Mouse (Mus musculus): ENCODE measurements at regions not wholly inside any gene's neighbourhood (a gene's known extent, or its start where the extent isn't known, plus 50 kb on each side); places are given as distances from the start of the nearest gene placed in this dataset.
"Not testable (repeated sequence)": the region's sequence is repeated elsewhere in the genome, so short reads cannot be mapped to it uniquely, and the experiment has no call there.

- ATAC-seq = no peak
Observed at GRCm38 (mm10) chr6:61042667-61043523, 118.1 kb downstream of the Mmrn1 start.

GRCm38 (mm10) chr6:61043524-61044450 lies 119.0 kb downstream of the Mmrn1 start:
- no peak for ATAC-seq

DNA sequence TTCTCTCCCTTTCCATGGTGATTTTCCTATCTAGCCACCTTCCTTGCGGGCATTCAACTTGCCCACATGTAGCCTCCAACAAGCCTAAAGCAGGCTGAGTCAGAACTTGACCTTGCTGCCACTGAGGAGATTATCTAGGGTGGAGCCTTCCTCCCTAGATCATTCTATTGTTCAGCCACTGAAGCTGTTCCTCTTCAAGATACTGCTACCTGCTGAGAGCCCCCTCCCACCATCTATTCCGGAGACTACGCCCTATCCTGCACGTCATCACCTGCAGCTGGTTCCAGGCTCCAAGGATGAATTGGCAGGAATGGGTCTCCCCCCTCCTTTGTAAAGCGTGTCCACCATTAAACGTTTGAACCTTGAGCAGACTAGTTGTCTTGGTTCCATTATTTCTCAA lies 122.9 kb downstream of the Mmrn1 start:
- not testable (repeated sequence) for ATAC-seq

DNA sequence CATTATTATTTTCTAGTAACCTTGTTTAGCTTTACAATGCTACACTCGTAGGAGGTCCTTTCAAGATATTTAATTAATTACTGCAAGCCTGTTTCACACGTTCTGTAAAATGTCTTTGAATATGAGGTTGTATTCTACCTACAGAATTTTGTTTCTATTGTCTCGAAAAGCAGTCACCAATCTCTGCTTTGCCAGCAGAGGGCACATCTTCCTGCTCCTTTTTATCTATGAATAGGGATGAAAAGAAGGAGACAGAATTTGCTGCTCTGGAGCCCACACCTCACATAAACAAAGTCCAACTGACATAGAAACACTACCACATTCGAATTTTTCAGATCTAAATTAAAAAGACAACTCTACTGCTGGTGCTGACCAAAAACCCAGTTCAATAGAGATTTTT lies 117.0 kb upstream of the Ccser1 start:
- no peak for ATAC-seq

DNA sequence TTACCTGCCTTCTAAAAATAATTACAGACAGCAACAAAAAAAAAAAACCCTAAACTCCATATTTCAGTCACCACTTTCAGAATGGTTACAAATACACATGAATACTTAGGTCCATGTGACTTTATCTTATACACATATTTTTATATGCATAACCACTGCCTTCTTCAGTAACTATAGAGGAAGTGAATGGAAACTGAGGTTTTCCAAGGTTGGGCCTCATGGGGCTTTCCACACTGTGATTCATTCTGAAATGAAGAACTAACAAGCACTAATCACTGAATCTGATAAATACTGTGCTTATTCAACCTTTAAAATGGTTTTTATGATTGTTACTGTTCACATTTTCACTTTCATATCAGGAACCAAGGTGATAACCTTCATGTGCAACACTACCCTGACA lies 114.4 kb upstream of the Ccser1 start:
- peak; percentile 58 for ATAC-seq

DNA sequence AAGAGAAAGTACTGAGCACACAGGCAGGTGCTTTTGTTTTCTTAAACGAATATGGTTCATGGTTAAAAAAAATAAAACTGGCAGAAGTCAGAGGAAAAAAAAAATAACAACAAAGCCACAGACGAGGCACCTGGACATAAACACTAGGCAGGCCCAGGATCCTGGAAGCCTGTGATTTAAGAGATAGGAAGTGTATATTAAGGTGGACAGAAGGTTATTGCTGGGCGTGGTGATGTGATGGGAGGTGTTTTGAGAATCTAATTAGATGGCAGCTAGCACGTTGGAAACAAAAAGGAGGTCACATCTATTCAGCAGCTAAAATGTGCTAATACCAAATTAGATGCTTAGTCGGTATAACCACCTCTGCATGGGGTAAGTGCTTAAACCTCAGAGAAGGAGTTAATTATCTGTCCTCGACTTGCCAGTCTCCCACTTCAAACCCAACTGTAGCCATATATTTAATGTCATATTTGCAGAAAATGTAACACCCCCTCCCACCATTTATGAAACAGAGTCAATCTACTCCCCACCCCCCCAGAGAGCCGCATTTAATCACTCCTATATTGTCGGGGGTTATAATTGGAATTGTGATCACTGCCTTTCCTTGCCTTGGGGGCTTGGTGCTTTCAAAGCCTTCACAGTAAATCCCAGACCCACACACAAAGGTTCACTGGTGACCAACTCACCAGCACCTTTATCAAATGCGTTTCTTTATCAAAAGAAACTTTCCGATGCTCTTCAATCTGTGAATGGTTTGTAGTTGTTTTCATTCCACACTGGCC lies 113.4 kb upstream of the Ccser1 start:
- ATAC-seq = no peak

DNA sequence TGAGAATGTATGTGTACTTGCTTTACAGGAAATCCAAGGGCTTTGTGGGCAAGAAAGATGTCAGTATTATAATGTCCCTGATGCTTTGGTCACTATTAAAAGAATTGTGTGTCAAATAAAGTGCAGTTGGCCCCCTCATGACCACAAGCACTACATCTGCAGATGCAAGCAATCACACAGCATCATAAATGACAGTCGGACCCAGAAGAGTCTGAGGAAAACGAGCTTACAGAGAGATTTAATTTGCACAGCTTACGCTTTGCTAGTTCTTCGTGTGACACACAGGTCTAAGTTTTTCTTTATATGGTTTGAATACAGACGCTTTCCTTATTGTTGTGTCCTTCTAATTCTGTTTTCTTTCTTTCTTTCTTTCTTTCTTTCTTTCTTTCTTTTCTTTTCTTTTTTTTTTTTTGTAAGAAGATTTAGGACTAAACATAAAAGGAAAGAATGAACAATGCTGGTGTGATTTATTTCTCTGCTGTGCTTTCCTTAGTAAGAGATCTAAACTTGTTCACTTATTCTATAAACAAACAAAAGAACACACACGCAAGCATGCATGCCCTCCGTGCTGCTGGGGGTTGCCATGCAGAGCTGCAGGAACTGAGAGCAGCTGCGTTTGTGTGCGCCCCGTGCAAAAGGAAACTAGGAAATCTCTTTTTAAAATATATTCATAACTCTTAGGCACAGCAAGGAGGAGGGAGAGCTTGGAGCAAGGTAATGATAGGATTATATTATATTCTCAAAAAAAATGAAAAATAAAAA lies 112.6 kb upstream of the Ccser1 start:
- ATAC-seq = no peak

GRCm38 (mm10) chr6:61068117-61068489 lies 112.0 kb upstream of the Ccser1 start:
- ATAC-seq = no peak

DNA sequence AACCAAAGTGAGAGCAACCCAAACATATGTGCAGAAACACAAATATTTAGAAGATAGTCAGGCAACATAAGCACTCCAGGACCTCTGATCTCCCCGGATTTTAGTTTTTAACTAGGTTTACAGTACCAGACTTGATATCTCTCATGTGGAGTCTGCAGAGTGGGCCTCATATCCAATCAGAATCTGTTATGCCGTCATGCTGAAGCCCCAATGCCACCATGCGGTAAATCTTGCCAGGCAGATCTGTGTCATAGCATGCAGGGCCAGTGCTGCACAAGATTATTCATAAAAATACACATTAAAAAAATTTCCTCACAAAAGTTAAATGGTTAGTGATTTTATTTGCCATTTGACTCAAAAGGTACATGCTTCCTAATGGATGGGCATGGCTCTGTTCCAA lies 106.9 kb upstream of the Ccser1 start:
- no peak for ATAC-seq

DNA sequence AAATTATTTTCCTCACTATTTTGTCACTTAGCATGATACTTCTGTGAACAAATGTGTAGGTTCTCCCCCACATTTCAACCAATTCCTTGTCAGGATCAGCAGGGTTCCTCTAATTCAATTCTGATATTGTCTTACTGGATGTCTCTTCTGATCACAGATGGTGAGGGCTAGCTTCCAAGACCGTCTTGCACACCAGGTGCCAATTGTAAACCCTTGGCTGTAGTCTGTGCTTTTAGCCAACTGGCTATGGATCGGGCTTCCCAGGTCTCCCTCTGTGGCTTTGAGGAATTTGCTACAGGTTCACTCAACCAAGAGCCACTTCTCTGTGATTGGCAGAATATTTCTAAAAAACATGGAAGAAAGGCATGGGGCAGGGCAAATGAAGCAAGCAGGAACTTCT lies 106.3 kb upstream of the Ccser1 start:
- ATAC-seq = no peak

DNA sequence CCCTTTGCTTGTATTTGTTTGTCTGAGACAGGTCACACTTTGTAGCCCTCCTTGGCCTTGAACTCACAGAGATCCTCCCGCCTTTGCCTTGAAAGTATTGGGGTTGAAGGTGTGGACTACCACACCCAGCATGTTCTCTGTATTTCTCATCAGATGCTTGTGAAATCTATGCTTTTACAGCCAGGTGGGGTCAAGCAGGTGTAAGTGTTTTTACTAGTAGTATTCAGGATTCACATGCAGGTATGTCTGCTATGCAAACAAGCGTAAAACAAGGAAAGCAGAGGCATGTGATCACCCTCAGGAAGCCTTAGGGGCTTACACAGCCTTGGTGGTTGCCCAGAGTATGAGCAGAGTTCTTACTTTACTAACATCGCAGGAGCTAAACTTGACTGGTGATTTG lies 105.4 kb upstream of the Ccser1 start:
- no peak for ATAC-seq

- no peak for ATAC-seq
Observed at GRCm38 (mm10) chr6:61078559-61078958, 101.6 kb upstream of the Ccser1 start.

DNA sequence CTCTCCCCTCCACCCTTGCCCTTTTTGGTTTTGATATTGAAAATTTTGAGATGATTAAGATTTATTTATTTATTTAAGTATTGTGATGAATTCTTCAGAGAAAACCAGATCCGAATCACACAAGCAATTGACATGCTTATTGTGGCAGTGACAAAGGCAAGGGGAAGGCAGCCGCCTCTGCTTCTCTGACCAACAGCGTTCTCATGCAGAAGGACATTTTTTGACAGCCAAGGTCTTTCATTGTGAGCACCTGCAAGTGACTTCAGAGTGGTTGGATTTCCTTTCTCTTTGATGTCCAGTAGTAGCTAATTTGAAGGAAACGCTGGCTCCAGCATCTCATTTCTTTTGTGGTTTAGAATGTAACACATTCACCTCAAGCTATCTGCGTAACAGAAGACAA lies 99.5 kb upstream of the Ccser1 start:
- no peak for ATAC-seq

- ATAC-seq = no peak
Observed at GRCm38 (mm10) chr6:61083346-61083745, 96.8 kb upstream of the Ccser1 start.

- no peak for ATAC-seq
Observed at GRCm38 (mm10) chr6:61099348-61099981, 80.7 kb upstream of the Ccser1 start.

DNA sequence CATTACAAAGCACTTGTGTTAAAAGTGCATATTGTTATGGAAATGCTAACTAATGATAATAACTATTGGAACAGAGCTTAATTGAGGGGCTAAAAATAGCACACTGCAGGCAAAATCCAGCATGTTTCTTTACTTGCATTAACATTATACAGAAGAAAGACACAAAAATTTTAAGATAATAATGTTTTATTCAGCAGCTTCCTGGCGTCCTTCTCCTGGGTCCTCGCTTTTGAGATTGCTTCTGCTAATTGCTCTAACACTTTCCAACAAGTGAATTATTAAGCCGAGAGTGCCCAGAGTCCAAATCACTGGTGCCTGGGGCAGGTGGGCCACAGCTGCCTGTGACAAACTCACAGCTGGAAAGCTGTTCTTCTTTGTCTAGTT lies 80.2 kb upstream of the Ccser1 start:
- no peak for ATAC-seq

DNA sequence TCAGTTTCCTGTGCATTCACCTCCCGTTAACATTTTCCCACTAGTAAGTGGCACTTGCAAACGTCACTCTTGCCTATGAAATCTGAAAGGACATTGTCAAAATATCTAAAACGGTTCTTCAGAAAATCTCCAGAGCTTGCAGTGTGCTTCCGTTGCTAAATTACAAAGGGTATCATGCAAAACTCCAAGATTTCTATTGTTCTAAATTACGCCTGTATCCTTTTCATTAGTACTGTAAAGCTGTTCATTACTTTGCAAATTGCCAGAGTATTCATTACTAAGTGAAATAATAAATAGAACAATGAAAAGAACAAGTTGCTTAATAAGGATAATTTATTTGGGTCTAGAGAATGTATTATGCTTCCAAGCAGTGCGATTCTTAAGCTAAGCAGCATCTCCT lies 78.2 kb upstream of the Ccser1 start:
- no peak for ATAC-seq

DNA sequence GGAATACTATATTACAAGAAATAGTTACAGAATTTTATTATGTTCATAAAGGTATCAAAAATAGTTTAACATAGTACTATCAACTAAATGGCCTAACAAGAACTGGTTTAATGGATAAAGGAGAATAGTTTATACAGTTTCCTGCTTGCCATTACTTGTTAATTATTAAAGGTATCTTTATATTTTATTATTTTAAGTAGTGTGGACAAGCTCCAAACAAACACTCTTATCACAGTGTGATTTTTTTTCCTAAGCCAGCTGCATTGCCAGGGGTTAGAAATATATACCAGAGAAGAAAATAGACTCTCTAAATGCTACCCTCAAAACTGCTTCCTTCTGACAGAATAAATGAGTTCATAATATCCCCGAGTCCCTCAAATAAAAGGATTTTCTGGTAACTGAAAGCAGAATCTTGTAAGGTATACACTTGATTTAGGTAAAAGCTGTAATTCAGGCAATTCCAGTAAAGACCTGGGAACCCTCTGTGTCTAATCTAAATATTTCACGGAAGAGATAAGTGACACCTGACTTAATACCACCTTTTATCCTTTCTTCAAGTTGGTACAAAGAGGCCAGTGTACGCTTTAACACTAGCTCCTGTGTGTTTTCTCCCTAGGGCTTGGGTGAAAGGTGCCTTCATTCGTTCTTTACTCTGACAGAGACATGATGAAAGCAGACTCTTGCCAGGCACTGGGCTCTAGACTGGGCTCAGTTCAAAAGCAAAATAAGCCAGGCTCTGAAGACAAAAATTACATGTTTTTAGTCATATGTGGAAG lies 76.5 kb upstream of the Ccser1 start:
- no peak for ATAC-seq

DNA sequence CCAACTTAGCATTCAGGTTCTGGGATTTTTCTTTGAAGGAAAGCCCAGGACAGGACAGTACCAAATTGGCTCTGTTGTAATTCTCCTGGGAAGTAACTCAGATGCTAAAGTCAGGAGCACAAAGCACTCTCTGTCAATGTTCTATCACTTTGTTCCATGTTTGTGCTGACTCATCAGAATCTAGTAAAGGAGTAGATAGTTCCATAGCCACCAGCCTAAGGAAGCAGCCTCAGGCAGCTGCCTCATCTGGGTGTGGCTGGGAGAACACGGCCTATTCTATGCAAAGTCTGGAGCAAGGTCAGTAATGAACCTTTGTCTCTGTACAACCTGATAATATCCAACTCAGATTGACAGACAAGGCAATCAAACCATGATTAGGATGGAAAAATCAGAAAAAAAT lies 64.9 kb upstream of the Ccser1 start:
- no peak for ATAC-seq

- ATAC-seq = no peak
Observed at GRCm38 (mm10) chr6:61119590-61119989, 60.5 kb upstream of the Ccser1 start.

DNA sequence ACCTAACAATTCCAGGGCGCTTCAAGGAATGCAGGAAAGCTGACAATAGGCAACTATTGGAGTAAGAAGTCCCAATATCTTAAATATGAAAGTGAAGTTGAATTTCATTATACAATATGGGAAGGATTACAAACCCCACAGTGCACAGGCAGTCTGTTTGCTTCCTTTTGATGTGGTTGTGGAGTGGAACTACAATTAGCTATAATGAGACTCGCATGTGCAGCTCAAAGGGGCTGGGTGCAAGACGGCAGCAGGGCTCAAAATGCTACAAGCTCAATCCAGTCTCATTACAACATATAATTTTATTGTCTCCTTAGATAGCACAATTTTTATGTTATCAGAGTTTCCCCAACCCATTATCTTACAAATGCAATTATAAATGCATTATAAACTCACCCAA lies 54.7 kb upstream of the Ccser1 start:
- ATAC-seq = no peak

All from activated CD4-positive, CD25-positive, alpha-beta regulatory T cell, adult 4 months (primary cell).